Mouse (Mus musculus): ENCODE results near the gene Gm11639.

The Gm11639 gene

GRCm38 (mm10) chr11:104685548-104685947, at the start of gene Gm11639:
Gm11639 (plus strand) TSS chr11:104685707.
- in situ Hi-C loops (cut with MboI; ENCODE audit: low pct_unique_long_range_greater_than_20kb in 1 of 2, low sequenced_read_pairs in 2 of 2, unreplicated experiment in 1 of 2), result no loop called here

- in situ Hi-C loops (cut with MboI; ENCODE audit: low pct_unique_long_range_greater_than_20kb in 1 of 2, low sequenced_read_pairs in 2 of 2, unreplicated experiment in 1 of 2), result no loop called here
These were observed 48.5 kb upstream of the Gm11639 start for GRCm38 (mm10) chr11:104637010-104637409.

- in situ Hi-C loops (cut with MboI; ENCODE audit: low pct_unique_long_range_greater_than_20kb in 1 of 2, low sequenced_read_pairs in 2 of 2, unreplicated experiment in 1 of 2), result no loop called here
These were observed 47.5 kb upstream of the Gm11639 start for GRCm38 (mm10) chr11:104638006-104638405.

- in situ Hi-C loops (cut with MboI; ENCODE audit: low pct_unique_long_range_greater_than_20kb in 1 of 2, low sequenced_read_pairs in 2 of 2, unreplicated experiment in 1 of 2), result no loop called here
These were observed 46.6 kb upstream of the Gm11639 start for GRCm38 (mm10) chr11:104638906-104639305.

- in situ Hi-C loops (cut with MboI; ENCODE audit: low pct_unique_long_range_greater_than_20kb in 1 of 2, low sequenced_read_pairs in 2 of 2, unreplicated experiment in 1 of 2), result no loop called here
These were observed 45.9 kb upstream of the Gm11639 start for GRCm38 (mm10) chr11:104639634-104640033.

- in situ Hi-C loops (cut with MboI; ENCODE audit: low pct_unique_long_range_greater_than_20kb in 1 of 2, low sequenced_read_pairs in 2 of 2, unreplicated experiment in 1 of 2), result no loop called here
These were observed 44.6 kb upstream of the Gm11639 start for GRCm38 (mm10) chr11:104640894-104641293.

GRCm38 (mm10) chr11:104643236-104643635, 42.3 kb upstream of the Gm11639 start:
- in situ Hi-C loops (cut with MboI; ENCODE audit: low pct_unique_long_range_greater_than_20kb in 1 of 2, low sequenced_read_pairs in 2 of 2, unreplicated experiment in 1 of 2), result no loop called here

- in situ Hi-C loops (cut with MboI; ENCODE audit: low pct_unique_long_range_greater_than_20kb in 1 of 2, low sequenced_read_pairs in 2 of 2, unreplicated experiment in 1 of 2), result no loop called here
These were observed 40.1 kb upstream of the Gm11639 start for GRCm38 (mm10) chr11:104645402-104645801.

- in situ Hi-C loops (cut with MboI; ENCODE audit: low pct_unique_long_range_greater_than_20kb in 1 of 2, low sequenced_read_pairs in 2 of 2, unreplicated experiment in 1 of 2), result no loop called here
These were observed 39.3 kb upstream of the Gm11639 start for GRCm38 (mm10) chr11:104646173-104646572.

GRCm38 (mm10) chr11:104646611-104647010, 38.9 kb upstream of the Gm11639 start:
- in situ Hi-C loops (cut with MboI; ENCODE audit: low pct_unique_long_range_greater_than_20kb in 1 of 2, low sequenced_read_pairs in 2 of 2, unreplicated experiment in 1 of 2), result no loop called here

GRCm38 (mm10) chr11:104647188-104647867, 38.2 kb upstream of the Gm11639 start:
- in situ Hi-C loops (cut with MboI; ENCODE audit: low pct_unique_long_range_greater_than_20kb in 1 of 2, low sequenced_read_pairs in 2 of 2, unreplicated experiment in 1 of 2), result no loop called here

GRCm38 (mm10) chr11:104648571-104648970, 36.9 kb upstream of the Gm11639 start:
- in situ Hi-C loops (cut with MboI; ENCODE audit: low pct_unique_long_range_greater_than_20kb in 1 of 2, low sequenced_read_pairs in 2 of 2, unreplicated experiment in 1 of 2), result no loop called here

- in situ Hi-C loops (cut with MboI; ENCODE audit: low pct_unique_long_range_greater_than_20kb in 1 of 2, low sequenced_read_pairs in 2 of 2, unreplicated experiment in 1 of 2), result no loop called here
These were observed 24.9 kb upstream of the Gm11639 start for GRCm38 (mm10) chr11:104660599-104660998.

GRCm38 (mm10) chr11:104661106-104661505, 24.4 kb upstream of the Gm11639 start:
- in situ Hi-C loops (cut with MboI; ENCODE audit: low pct_unique_long_range_greater_than_20kb in 1 of 2, low sequenced_read_pairs in 2 of 2, unreplicated experiment in 1 of 2), result no loop called here

GRCm38 (mm10) chr11:104661531-104662205, 23.8 kb upstream of the Gm11639 start:
- in situ Hi-C loops (cut with MboI; ENCODE audit: low pct_unique_long_range_greater_than_20kb in 1 of 2, low sequenced_read_pairs in 2 of 2, unreplicated experiment in 1 of 2), result no loop called here

- in situ Hi-C loops (cut with MboI; ENCODE audit: low pct_unique_long_range_greater_than_20kb in 1 of 2, low sequenced_read_pairs in 2 of 2, unreplicated experiment in 1 of 2), result no loop called here
These were observed 22.9 kb upstream of the Gm11639 start for GRCm38 (mm10) chr11:104662573-104662972.

GRCm38 (mm10) chr11:104663241-104663877, 22.1 kb upstream of the Gm11639 start:
- in situ Hi-C loops (cut with MboI; ENCODE audit: low pct_unique_long_range_greater_than_20kb in 1 of 2, low sequenced_read_pairs in 2 of 2, unreplicated experiment in 1 of 2), result no loop called here

- in situ Hi-C loops (cut with MboI; ENCODE audit: low pct_unique_long_range_greater_than_20kb in 1 of 2, low sequenced_read_pairs in 2 of 2, unreplicated experiment in 1 of 2), result no loop called here
These were observed 21.6 kb upstream of the Gm11639 start for GRCm38 (mm10) chr11:104663878-104664261.

- in situ Hi-C loops (cut with MboI; ENCODE audit: low pct_unique_long_range_greater_than_20kb in 1 of 2, low sequenced_read_pairs in 2 of 2, unreplicated experiment in 1 of 2), result no loop called here
These were observed 21.1 kb upstream of the Gm11639 start for GRCm38 (mm10) chr11:104664441-104664840.

- in situ Hi-C loops (cut with MboI; ENCODE audit: low pct_unique_long_range_greater_than_20kb in 1 of 2, low sequenced_read_pairs in 2 of 2, unreplicated experiment in 1 of 2), result no loop called here
These were observed 18.1 kb upstream of the Gm11639 start for GRCm38 (mm10) chr11:104667399-104667798.
